In the genomic region with DNA sequence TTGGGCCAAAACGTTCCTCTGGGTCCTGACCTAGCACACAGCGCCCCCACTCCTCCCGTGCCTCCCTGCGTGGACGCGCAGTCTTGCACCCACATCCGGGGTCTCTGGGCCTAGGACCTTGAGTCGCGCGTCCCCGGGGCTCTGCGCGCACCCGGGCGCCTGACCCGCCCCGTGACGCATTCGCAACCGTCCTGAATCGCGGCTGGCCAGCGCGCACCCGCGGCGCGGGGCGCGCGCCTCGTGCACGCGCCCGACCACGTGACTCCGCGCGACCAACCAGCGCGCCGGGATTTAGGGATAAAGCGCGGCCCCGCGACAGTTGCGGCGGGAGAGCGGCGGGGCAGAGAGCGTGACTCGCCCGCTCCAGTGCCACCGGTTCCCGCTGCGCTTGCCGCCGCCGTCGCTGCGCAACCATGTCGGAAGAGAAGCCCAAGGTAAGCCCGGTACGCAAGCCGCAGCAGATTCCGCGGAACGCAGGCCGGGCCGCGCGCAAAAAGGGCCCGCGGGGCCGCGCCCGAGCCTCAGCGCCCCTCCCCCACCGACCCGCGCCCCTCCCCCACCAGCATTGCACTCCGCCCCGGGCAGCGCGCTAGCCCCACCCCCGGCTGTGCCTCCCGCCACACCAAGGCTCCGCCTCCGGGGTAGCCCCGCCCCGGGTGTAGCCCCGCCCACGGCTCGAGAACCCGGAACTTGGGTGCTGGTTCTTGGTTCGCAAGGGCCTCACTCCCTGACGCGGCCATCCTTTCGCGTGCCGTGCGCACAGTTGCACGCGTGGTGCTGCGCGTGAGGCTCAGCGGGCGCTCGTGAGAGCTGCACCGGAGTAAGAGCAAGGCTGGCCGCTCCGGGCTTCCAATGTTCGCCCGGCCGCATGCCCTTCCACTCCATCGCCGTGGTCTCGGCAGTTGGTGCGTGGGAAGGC, we compare ENCODE assay signal across 8 mouse cellular contexts. TPM values are rescaled to one million over a fixed set of nuclear protein-coding genes. Genes with fewer than 3 reads are reported as not detected.
DNase-seq lines count a peak whose midpoint lies in the region; ATAC-seq lines count a peak whose summit lies in the region.

A gene (plus strand): TSS at position 190 of the 919 bp plus-strand sequence.
A gene (plus strand): TSS at position 290 of the 919 bp plus-strand sequence.

- 2% methylated on average over 95 of the region's 119 CpGs for WGBS in hindbrain, embryonic 12.5 days

- DNase-seq in NIH3T3 (ENCODE audit: low read depth): peak; percentile 85
- DNase-seq in cerebellum, postnatal 10 days: peak; percentile 98
- DNase-seq in frontal cortex, postnatal 10 days (ENCODE audit: low spot score in 2 of 2): peak; percentile 93 to 94
- DNase-seq in layer of hippocampus, postnatal 14 days (ENCODE audit: low spot score in 2 of 2): peak; percentile 90 to 94
- peak; percentile 99 for DNase-seq in lung, postnatal 10 days
- DNase-seq in ovary, postnatal 14 days (ENCODE audit: low spot score): peak; percentile 98
- DNase-seq in thymus, postnatal 10 days (ENCODE audit: low spot score in 2 of 2): peak; percentile 98 to 100

- peak within 1 kb of the TSS; percentile 58 for H3K4me3 ChIP-seq in hindbrain, embryonic 12.5 days

- peaks cover 16% of the 10 kb centered on the region for H3K4me1 ChIP-seq in hindbrain, embryonic 12.5 days

- peaks cover 22% of the 10 kb centered on the region for H3K36me3 ChIP-seq in hindbrain, embryonic 12.5 days

- peak within 1 kb of the TSS; percentile 94 for H3K27ac ChIP-seq in hindbrain, embryonic 12.5 days

- H3K9me3 ChIP-seq in hindbrain, embryonic 12.5 days (replicated peaks): 0 out of 2 replicates have a peak, but pooled peaks cover 4% of the 10 kb centered on the region

- no peaks in the 10 kb centered on the region for H3K27me3 ChIP-seq in hindbrain, embryonic 12.5 days

- peak within 1 kb of the TSS; percentile 75 for H3K9ac ChIP-seq in hindbrain, embryonic 12.5 days

- H3K4me2 ChIP-seq in hindbrain, embryonic 12.5 days (replicated peaks): peak within 1 kb of the TSS; percentile 83

- peak; percentile 83 for ATAC-seq in hindbrain, embryonic 12.5 days (ENCODE audit: low FRiP score)

RNA-seq across cellular contexts. Expression of the first gene that starts in this region (rescaled TPM):
- 276 and 287 TPM in 2 replicates for polyA plus RNA-seq in hindbrain, embryonic 12.5 days (2016; fragmentation: Nextera tagmentation; extraction: Ambion mirVana)
- total RNA-seq in layer of hippocampus, postnatal 14 days (2021): 100 to 1,000 TPM; 116 to 134 TPM

RNA-seq across cellular contexts. Expression of the second gene that starts in this region (rescaled TPM):
- 13.2 and 13.3 TPM in 2 replicates for polyA plus RNA-seq in hindbrain, embryonic 12.5 days (2016; fragmentation: Nextera tagmentation; extraction: Ambion mirVana)
- 10 to 100 TPM; 12.6 to 19.9 TPM for total RNA-seq in layer of hippocampus, postnatal 14 days (2021)

Comparison
In these comparisons a context has a peak if more than half of its experiments do, and no peak if none do; other contexts are left out.
1. Peak in every context shown above with its lines: DNase-seq, ATAC-seq, H3K4me3 ChIP-seq and H3K27ac ChIP-seq.